Mouse (Mus musculus): ENCODE results near the gene Pafah1b2. TPM values are rescaled to one million over a fixed set of nuclear protein-coding genes. Genes with fewer than 3 reads are reported as not detected.

Gene Pafah1b2
- polyA plus RNA-seq, 1 experiment from 2014 or later = 113 TPM

GRCm38 (mm10) chr9:46049525-46049924 lies 37.0 kb upstream of the Pafah1b2 start:
- Histone ChIP-seq H3K4me2 (ENCODE audit: low read length) (no peak overlapping the region), H3K9me3 (replicated peaks; ENCODE audit: low read length) (no peaks in the 10 kb centered on the region), H3K36me3 (ENCODE audit: insufficient read depth, low read length) (no peaks in the 10 kb centered on the region), H3K4me3 (replicated peaks; ENCODE audit: low read depth, low read length) (no peak overlapping the region), H3K27me3 (ENCODE audit: insufficient read depth, low read length) (no peaks in the 10 kb centered on the region), H3K4me1 (replicated peaks; ENCODE audit: insufficient read depth, low read length) (peaks cover 17% of the 10 kb centered on the region; the same call in 1 of the 2 replicates), H3K9ac (ENCODE audit: low read depth, low read length) (no peak overlapping the region), H3K27ac (no peak overlapping the region)
- no peak for ATAC-seq (replicated peaks; ENCODE audit: low FRiP score, low read depth)
- no peak for TF ChIP-seq CTCF (IDR thresholded peaks at IDR 0.05; ENCODE audit: low read depth)
- 58% methylated on average over 7 of the region's 7 CpGs for WGBS
- no peak for DNase-seq (ENCODE audit: low spot score)

- H3K4me3 ChIP-seq (replicated peaks; ENCODE audit: low read depth, low read length) = no peak overlapping the region
Measured at GRCm38 (mm10) chr9:46046724-46047517, 34.4 kb upstream of the Pafah1b2 start.

GRCm38 (mm10) chr9:46043626-46044025 lies 31.1 kb upstream of the Pafah1b2 start:
- H3K9ac ChIP-seq (ENCODE audit: low read depth, low read length) = no peak overlapping the region
- no peak overlapping the region for H3K4me3 ChIP-seq (replicated peaks; ENCODE audit: low read depth, low read length)
- DNase-seq (ENCODE audit: low spot score) (no peak), ATAC-seq (replicated peaks; ENCODE audit: low FRiP score, low read depth) (no peak)
- 91% methylated on average over 8 of the region's 8 CpGs for WGBS
- H3K4me2 ChIP-seq (ENCODE audit: low read length) = no peak overlapping the region
- H3K9me3 ChIP-seq (replicated peaks; ENCODE audit: low read length) = no peaks in the 10 kb centered on the region
- 0 out of 2 replicates have a peak, but pooled peaks cover 4% of the 10 kb centered on the region for H3K4me1 ChIP-seq (replicated peaks; ENCODE audit: insufficient read depth, low read length)
- no peaks in the 10 kb centered on the region for H3K27me3 ChIP-seq (ENCODE audit: insufficient read depth, low read length)
- H3K27ac ChIP-seq = no peak overlapping the region
- no peak for TF ChIP-seq CTCF (IDR thresholded peaks at IDR 0.05; ENCODE audit: low read depth)
- H3K36me3 ChIP-seq (ENCODE audit: insufficient read depth, low read length) = no peaks in the 10 kb centered on the region

More at GRCm38 (mm10) chr9:46046724-46047517, 34.4 kb upstream of the Pafah1b2 start:
- Histone ChIP-seq H3K4me1 (replicated peaks; ENCODE audit: insufficient read depth, low read length) (0 out of 2 replicates have a peak, but pooled peaks cover 12% of the 10 kb centered on the region), H3K9ac (ENCODE audit: low read depth, low read length) (no peak overlapping the region), H3K27me3 (ENCODE audit: insufficient read depth, low read length) (no peaks in the 10 kb centered on the region), H3K36me3 (ENCODE audit: insufficient read depth, low read length) (no peaks in the 10 kb centered on the region), H3K4me2 (ENCODE audit: low read length) (no peak overlapping the region), H3K27ac (no peak overlapping the region), H3K9me3 (replicated peaks; ENCODE audit: low read length) (no peaks in the 10 kb centered on the region)
- no peak for TF ChIP-seq CTCF (IDR thresholded peaks at IDR 0.05; ENCODE audit: low read depth)
- DNase-seq (ENCODE audit: low spot score) (no peak), ATAC-seq (replicated peaks; ENCODE audit: low FRiP score, low read depth) (no peak)
- 78% methylated on average over 11 of the region's 11 CpGs for WGBS

GRCm38 (mm10) chr9:46042387-46042786 lies 29.9 kb upstream of the Pafah1b2 start:
- WGBS = 82% methylated on average over 3 of the region's 3 CpGs
- TF ChIP-seq CTCF (IDR thresholded peaks at IDR 0.05; ENCODE audit: low read depth) = no peak

GRCm38 (mm10) chr9:46041186-46041585 lies 28.7 kb upstream of the Pafah1b2 start:
- Histone ChIP-seq H3K9me3 (replicated peaks; ENCODE audit: low read length) (no peaks in the 10 kb centered on the region), H3K4me3 (replicated peaks; ENCODE audit: low read depth, low read length) (no peak overlapping the region), H3K27ac (no peak overlapping the region), H3K36me3 (ENCODE audit: insufficient read depth, low read length) (no peaks in the 10 kb centered on the region), H3K4me2 (ENCODE audit: low read length) (no peak overlapping the region), H3K4me1 (replicated peaks; ENCODE audit: insufficient read depth, low read length) (no peaks in the 10 kb centered on the region), H3K27me3 (ENCODE audit: insufficient read depth, low read length) (no peaks in the 10 kb centered on the region), H3K9ac (ENCODE audit: low read depth, low read length) (no peak overlapping the region)
- no peak for ATAC-seq (replicated peaks; ENCODE audit: low FRiP score, low read depth)
- no peak for DNase-seq (ENCODE audit: low spot score)
- 66% methylated on average over 2 of the region's 2 CpGs for WGBS
- no peak for TF ChIP-seq CTCF (IDR thresholded peaks at IDR 0.05; ENCODE audit: low read depth)

More at GRCm38 (mm10) chr9:46042387-46042786, 29.9 kb upstream of the Pafah1b2 start:
- ATAC-seq (replicated peaks; ENCODE audit: low FRiP score, low read depth) (no peak), DNase-seq (ENCODE audit: low spot score) (no peak)
- Histone ChIP-seq H3K36me3 (ENCODE audit: insufficient read depth, low read length) (no peaks in the 10 kb centered on the region), H3K4me3 (replicated peaks; ENCODE audit: low read depth, low read length) (no peak overlapping the region), H3K4me2 (ENCODE audit: low read length) (no peak overlapping the region), H3K27ac (no peak overlapping the region), H3K9ac (ENCODE audit: low read depth, low read length) (no peak overlapping the region), H3K9me3 (replicated peaks; ENCODE audit: low read length) (no peaks in the 10 kb centered on the region), H3K4me1 (replicated peaks; ENCODE audit: insufficient read depth, low read length) (0 out of 2 replicates have a peak, but pooled peaks cover 4% of the 10 kb centered on the region), H3K27me3 (ENCODE audit: insufficient read depth, low read length) (no peaks in the 10 kb centered on the region)

GRCm38 (mm10) chr9:46038786-46039185 lies 26.3 kb upstream of the Pafah1b2 start:
- Histone ChIP-seq H3K9ac (ENCODE audit: low read depth, low read length) (no peak overlapping the region), H3K4me1 (replicated peaks; ENCODE audit: insufficient read depth, low read length) (0 out of 2 replicates have a peak, but pooled peaks cover 8% of the 10 kb centered on the region), H3K27me3 (ENCODE audit: insufficient read depth, low read length) (no peaks in the 10 kb centered on the region), H3K36me3 (ENCODE audit: insufficient read depth, low read length) (no peaks in the 10 kb centered on the region), H3K9me3 (replicated peaks; ENCODE audit: low read length) (no peaks in the 10 kb centered on the region), H3K4me2 (ENCODE audit: low read length) (no peak overlapping the region), H3K4me3 (replicated peaks; ENCODE audit: low read depth, low read length) (no peak overlapping the region), H3K27ac (no peak overlapping the region)
- DNase-seq (ENCODE audit: low spot score) (no peak), ATAC-seq (replicated peaks; ENCODE audit: low FRiP score, low read depth) (no peak)
- TF ChIP-seq CTCF (IDR thresholded peaks at IDR 0.05; ENCODE audit: low read depth) = no peak
- WGBS = 91% methylated on average over 13 of the region's 13 CpGs
